Mouse (Mus musculus) 416B (cell line): ENCODE results near the gene Odf2.

Experiments
- DNase-seq: peaks from one replicate; pipeline ENCODE4 v3.0.0; 2011; ENCODE audit warnings: low read depth

Gene Odf2

DNA sequence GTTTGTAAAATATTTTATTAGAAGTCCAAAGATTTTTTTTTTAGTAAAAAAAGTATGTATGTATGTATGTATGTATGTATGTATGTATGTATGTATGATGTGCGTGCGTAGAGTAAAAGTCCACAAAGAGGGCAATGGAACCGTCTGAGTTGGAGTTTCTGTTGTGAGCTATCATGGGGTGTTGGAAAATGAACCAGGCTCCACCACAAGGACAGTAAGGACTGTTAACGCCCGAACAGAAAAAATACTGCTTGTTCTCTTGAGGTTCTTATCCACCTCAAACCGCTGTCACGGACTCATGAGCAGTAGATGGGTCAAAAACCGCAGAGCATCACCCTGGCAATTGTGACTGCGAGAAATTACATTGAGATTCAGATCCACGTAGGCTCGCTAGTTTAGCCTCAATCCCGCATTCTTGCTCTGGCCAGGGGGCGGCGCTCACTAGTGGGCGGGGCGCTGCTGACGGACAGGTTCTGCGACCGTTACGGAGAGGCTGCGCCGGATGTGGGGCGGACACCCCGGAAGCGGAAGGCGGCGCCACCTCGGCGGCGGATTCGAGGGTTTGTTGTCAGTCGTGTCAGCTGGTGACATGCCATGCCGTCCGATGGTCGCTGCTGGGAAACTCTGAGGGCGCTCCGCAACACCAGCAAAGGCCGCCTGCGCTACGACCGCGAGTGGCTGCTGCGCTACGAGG lies 46.0 kb downstream of the Odf2 start, which contains the start of gene Gle1:
TSS of gene Gle1 (plus strand) at position 521 of the 694 bp plus-strand sequence.
- DNase-seq: peak; percentile 93

DNA sequence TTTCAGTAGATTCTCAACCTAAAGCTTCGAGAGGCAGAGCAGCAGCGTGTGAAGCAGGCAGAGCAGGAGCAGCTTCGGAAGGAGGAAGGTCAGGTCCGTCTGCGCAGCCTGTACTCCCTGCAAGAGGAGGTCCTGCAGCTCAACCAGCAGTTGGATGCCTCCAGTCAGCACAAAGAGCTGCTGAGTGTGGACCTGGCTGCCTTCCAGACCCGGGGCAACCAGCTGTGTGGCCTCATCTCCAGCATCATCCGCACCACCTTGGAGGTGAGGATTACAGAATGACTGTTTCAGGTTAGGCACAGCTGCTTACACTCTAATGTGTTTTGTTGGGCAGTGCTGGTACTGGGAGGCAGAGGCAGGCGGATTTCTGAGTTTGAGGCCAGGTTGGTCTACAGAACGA lies 51.1 kb downstream of the Odf2 start:
- no peak for DNase-seq

DNA sequence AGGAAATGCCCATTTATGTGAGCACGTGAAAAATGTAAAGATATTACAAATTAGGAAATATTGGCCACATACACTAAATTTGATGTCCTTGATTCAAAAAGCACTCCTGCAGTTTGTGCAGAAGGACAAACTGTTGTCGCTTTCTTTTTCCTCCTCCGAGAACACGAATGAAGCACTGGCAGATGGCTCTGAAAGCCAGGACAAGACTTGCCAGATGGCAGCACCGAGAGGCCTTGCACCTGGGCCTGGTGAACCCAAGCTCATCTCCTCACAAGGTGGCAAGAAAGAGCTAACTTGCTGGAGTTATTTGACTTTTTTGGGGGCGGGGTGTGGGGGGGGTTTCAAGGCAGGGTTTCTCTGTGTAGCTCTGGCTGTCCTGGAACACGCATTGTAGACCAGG lies 51.8 kb downstream of the Odf2 start:
- DNase-seq: no peak

DNA sequence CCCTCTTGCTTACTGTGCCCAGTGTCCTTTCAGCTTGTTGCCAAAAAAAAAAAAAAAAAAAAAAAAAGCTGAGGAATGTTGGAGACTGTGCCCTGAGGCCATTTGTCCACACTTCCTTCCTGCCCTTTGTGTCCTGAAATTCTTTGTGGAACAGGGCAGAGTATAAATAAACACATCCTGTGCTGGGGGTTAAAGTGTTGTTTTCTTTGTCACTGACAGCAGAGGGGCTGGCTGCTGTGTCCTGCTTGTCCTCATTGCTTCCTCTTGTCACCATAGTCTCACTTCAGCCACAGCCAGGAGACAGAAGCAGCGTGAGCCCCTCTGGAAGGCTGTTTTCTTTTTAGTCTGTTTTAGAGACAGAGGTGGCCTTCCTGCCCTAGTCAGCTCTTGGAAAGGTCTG lies 55.7 kb downstream of the Odf2 start:
- DNase-seq: no peak

DNA sequence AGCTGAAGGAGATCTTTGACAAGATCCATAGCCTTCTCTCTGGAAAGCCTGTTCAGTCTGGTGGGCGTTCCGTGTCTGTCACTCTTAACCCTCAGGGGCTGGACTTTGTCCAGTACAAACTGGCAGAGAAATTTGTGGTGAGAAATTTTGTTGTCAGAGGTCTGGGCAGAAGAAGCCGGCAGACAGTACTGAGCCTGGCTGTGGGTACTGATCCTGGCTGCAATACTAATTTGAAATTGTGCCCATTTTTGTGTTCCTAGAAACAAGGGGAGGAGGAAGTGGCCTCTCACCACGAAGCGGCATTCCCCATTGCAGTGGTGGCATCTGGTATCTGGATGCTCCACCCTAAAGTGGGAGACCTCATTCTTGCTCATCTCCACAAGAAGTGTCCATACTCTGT lies 59.9 kb downstream of the Odf2 start:
- DNase-seq: no peak

DNA sequence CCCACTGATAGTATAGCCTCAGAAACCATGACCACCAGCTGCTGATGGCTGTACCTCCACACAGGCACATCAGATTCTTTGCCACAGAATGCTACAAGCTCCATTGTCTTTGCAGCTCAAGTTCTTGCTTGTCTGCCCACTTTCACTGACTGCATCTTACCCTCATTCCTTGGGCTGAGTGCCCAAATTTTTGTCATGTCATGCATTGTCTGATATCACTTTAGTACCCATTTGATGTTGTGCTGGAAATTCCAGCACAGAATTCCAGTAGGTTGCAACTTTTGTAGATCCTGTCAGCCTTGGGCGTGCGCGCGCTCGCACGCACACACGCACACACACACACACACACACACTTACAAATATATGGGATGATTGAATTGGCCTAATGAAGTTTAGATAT lies 72.2 kb downstream of the Odf2 start:
- no peak for DNase-seq

DNA sequence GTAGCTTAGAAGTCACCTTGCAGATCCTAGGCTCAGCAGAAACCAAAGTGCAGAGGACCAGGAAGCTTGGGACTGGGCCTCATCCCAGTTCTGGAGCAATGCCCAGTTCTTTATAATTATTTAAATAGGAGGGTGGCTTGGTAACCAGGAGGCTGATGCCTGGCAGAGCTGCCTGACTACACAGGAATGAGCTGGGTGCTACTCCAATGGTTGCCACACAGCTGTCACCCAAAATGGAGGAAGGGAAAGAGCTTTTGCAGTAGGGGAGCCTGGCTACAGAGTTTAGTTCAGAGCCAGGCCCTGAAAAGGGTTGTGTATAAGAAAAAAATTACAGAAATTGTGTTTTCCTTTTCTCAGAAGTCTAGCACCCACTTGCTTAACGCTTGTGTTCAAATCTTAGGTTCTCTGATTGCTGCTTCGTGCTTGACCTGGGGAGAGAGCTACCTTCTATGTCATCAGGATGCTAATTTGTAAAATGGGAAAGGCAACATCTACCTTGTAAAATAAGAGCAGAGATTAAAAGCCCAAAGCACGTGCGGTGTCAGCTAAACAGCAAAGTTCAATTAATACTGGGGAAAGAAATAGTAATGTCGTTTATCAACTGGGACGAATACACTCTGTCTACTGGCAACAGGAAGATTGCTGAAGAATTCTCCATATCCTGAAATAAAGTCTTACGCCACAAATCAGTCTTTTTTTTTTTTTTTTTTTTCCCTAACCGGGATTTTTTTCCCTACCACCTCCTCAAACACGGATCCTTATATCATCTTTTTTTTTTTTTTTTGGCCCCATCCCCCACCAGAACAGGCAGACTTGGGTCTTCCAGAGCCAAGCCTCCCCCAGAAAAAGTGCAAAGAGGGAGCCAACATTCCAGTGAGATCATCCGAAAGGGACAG lies 75.6 kb downstream of the Odf2 start:
- DNase-seq: peak; percentile 30

DNA sequence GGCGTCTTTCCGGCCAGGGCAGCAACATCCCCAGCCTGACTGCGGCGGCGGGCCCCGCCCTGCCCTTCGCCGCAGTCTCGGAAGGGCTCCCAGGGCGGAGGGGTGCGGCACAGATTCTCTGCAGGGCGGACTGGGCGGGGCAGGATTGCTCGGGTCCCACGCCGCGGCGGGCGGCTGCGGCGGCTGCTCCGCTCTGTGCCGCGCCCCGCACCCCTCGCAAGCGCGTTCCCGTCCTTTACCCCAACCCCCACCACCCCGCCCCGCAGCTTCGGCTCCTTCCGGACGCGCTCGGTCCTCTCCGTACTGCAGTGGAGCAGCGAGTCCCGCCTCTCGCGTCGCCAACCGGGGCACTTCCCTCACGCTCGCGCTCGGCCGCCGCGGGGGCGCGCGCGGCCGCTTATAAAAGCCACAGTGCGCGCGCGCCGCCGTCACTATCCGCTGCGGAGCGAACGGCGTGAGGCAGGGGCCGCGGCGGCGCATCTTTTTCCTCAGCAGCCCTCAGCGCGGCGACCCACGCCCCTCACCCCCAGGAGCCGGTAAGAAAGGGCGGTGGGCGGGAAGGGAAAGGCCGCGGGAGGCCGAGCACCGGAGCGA lies 76.3 kb downstream of the Odf2 start, which contains the start of gene Sptan1:
TSS of gene Sptan1 (plus strand) at position 311 of the 594 bp plus-strand sequence.
- peak; percentile 95 for DNase-seq

DNA sequence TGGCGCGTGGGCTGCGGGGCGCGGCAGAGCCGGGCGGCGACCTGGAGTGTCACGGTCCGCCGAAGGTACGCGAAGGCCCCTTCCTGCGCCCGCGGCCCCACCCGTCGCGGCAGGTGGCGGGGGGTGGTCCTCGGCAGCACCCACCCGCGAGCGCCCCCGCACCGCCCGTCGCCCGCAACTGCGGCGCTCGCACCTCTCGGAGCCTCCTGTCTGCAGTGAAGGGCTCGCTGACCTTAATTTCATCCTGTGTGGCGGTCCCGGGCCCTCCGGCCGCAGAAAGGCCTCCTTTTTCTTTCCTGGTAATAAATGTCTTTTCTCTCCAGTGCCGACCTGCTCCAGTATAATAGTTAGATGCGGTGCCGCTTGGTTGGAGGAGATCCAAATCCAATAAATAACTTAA lies 76.9 kb downstream of the Odf2 start:
- peak; percentile 34 for DNase-seq

DNA sequence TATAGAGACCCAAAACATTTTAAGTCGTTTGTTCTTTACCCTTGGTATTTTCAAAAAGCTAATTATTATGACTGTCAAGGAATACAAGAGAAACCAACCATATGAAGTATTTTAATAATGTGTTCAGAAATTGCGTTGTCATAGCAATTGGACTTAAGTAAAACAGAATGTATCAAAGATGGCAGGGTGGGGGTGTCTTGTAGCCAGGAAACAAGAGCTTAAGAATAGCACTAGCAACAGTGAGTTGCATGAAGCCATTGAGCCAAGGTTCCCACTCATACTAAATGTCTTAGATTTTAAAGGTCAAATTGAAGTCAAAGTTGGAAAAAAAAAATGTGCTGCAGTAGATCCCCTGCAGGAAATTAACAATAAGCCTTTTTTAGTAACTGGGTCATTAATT lies 77.8 kb downstream of the Odf2 start:
- peak; percentile 23 for DNase-seq

DNA sequence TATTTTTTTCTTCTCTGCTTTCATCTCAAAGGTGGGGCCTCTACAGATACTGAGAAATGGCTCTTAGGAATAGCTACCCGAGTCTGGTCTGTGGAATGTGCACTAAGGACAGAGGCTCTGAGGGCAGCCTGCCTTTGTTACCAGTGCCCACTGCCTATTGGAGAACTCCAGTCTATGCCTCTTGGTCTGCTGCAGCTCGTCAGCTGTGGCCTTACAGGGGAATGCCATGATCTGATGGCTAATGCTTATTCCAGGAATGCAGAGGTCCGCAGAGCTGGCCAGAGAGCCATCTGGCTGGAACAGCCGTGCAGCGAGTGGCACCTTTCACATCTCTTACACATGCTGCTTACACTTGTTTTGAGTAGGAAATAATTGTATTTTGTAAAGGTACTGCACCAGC lies 78.7 kb downstream of the Odf2 start:
- no peak for DNase-seq

DNA sequence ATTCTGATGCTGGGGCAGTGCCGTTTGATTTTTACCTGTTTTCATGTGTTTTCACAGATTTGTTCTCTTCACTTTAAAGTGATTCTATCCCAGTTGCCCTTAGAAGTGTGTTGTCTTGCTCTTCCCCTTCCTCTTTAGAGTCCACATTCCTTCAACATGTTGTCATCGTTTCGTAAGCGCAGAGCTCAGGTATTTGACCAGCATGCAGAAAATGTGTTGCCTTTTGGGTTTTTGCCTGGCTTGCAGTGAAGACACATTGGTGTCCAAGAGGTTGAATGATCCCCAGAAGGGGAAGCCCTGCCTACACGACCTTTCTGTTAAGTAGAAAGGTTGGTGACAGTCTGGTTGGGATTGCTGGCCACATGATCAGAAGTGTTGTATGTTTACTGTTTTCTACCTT lies 79.6 kb downstream of the Odf2 start:
- no peak for DNase-seq

DNA sequence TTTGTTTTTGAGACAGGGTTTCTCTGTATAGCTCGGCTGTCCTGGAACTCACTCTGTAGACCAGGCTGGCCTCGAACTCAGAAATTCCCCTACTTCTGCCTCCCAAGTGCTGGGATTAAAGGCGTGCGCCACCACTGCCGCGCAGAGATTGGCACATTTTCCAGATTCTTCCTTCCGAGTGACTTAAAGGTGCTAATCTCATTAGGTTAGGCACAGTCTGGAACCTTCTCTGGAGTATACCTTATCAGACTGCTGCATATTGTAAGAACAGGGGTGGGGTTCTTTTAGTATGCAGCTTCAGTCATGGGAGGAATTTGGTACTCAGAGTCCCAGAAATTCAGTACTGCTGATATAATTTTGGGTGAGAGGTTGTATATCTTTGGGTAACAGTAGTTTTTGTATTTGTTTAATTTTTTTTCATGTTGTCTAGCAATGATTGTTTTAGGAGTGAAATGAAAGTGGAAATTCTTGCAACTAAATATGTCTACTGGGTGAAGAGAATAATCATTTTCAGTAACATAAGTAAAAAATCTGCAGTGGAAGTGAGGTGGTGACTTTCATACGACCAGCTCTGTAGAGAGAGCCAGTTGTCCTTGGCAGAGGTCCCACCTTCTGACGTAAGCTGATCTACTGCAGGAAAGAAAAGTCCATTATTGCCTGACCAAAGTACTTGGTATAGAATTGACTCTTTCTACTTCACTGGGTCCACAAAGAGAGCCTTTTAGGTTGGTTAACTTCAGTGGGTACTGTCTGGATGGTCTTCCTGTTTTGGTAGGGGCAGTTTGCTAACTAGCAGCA lies 83.0 kb downstream of the Odf2 start:
- DNase-seq: peak; percentile 63

DNA sequence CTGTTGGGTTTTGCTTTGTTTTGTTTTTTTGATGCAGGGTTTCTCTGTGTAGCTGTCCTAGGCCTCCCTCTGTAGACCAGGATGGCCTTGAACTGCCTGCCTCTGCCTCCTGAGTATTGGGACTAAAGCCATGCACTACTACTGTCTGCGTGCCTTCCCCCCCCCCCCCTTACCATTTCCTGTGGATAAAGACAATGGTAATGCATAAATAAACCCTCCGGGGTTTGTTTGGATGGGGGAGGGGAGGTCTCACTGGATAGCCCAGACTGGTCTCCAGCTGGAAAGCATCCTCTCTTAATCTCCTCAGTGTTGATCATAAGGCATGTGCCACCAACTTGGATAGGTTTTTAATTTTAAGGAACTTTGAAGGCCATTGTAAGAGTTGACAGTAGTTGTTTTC lies 84.5 kb downstream of the Odf2 start:
- DNase-seq: peak; percentile 7

DNA sequence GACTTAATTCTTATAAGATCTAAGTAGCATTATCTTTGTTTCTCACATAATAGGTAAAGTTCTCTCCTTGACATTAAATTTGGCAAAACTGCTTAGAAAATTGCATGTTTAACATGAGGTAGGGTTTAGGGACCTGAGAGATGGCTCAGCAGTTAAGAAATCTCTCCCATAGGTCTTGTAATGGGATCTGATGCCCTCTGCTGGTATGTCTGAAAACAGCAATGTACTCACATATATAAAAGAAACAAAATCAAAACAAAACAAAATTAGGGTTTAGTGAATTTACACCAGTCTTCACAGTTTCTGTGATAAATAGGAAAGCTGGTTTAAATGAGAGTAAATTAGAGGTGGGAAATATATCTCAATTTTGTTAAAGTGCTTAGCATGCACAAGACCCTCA lies 88.3 kb downstream of the Odf2 start:
- DNase-seq: peak; percentile 75

DNA sequence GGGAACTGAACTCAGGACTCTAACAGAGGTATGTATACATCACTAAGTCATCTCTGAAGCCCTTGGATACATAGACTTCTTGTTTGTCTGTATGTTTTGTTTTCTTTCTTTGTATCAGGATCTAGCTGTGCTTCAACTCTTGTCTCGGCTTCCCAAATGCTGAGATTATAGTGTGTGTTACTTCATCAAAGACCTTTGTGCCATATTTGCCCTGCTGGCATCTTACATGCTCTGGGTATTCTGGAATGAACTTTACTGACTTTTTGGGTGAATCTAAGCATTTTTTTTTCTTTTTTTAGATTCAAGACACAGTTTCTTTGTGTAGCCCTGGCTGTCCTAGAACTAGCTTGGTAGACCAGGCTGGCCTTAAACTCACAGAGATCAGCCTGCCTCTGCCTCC lies 91.6 kb downstream of the Odf2 start:
- DNase-seq: no peak
